Mouse (Mus musculus): Measurements from ENCODE around the gene Ip6k3. TPM values are rescaled to one million over a fixed set of nuclear protein-coding genes. Genes with fewer than 3 reads are reported as not detected.
A peak's percentile ranks its signal among the peaks of the same experiment; 100 is the strongest.

The Ip6k3 gene
- total RNA-seq, 2 experiments from 2014 or later, result 0.60 to 0.70 TPM

- peak; percentile 79 to 86 for DNase-seq (ENCODE audit: low spot score in 2 of 2)
Observed at GRCm38 (mm10) chr17:27125185-27125584, 42.4 kb downstream of the Ip6k3 start.

DNA sequence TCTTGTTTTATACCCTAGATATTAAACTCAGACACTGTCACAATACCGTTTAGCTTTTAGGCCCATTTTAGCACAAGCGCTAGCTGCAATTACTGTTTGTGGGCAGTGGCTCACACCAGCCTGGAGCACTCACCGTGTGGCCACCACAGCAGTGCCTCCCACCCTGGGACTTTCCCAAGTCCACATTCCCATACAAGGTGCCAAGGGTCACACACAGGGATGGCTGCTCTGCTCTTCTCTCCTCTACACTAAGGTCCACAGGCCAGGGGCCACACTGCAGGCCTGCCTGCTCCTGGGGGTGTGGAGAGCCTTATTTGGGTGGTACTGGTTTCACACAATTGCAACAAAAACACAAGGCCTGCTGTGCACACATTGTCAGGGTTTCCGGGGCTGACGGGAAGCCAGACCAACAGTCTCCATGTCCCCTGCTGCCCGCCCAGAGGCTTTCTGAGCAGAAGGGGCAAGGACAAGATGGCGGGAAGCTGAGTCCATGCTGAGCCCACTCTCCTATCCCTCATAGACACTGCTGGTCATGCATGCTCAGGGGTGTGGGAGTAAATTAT, 43.7 kb downstream of the Ip6k3 start:
- no peak for DNase-seq (ENCODE audit: low spot score in 2 of 2)

GRCm38 (mm10) chr17:27123103-27123502, 44.5 kb downstream of the Ip6k3 start:
- DNase-seq (ENCODE audit: low spot score in 2 of 2), result no peak

DNA sequence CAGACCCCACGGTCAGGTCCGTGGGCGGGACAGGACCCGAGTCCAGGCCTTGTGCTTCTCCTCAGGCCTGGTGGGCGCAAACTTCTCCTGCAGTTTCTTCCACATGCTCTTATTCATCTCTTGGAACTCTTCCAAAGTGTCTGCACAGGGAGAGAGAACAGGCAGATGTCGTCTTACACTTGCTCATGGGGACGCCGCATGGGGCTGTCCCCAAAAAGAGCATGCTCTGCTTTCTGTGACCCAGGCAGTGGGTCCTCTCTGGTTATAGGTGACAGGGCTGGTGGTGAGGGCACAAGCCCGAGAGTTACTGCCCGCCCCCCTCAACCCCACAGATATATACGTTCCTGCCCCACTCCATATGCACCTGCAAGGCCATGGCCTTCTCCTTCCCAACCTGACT, 44.9 kb downstream of the Ip6k3 start:
- no peak for DNase-seq (ENCODE audit: low spot score in 2 of 2)

GRCm38 (mm10) chr17:27121781-27122180, 45.8 kb downstream of the Ip6k3 start:
- DNase-seq (ENCODE audit: low spot score in 2 of 2), result no peak

GRCm38 (mm10) chr17:27121266-27121665, 46.3 kb downstream of the Ip6k3 start:
- no peak for DNase-seq (ENCODE audit: low spot score in 2 of 2)

DNA sequence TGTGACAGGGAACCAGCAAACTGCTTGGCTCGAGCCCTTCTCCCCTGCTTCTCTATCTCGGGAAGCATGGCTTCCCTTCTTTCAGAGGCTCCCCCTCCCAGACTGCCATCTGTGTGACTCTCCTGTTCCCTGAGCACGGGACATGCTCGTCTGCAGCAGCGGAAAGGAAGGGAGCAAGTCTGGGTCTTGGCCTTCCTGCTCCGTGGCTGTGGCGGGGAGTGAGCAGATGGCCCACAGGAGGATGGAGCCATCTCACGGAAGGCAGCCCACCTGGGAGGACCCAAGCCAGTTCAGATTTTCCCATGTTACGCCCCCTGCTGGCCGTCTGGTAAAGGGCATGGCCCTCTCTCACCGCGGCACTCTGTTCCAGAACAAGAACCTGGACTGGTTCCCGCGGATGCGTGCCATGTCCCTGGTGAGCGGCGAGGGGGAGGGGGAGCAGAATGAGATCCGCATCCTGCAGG, 47.0 kb downstream of the Ip6k3 start:
- DNase-seq (ENCODE audit: low spot score in 2 of 2), result peak; percentile 70 to 72

DNA sequence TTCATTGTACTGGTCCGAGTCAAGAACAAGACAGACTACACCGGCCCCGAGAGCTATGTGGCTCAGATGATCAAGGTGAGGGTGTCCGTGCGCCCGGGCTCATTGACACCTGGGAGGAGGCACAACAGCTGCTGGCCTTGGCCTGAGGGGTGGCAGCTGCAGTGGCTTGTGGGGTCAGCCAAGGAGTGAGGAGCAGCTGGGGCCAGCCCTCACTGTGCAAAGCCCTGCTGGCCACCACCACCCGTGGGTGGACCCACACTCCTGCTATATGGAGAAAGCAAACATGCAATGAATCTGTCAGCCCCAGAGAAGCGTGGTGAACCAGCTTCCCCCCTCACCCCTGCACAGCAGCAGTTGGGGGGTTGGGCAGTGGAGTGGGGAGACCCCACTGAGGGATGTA, 47.6 kb downstream of the Ip6k3 start:
- DNase-seq (ENCODE audit: low spot score in 2 of 2), result no peak

GRCm38 (mm10) chr17:27119540-27119895, 48.1 kb downstream of the Ip6k3 start:
- no peak for DNase-seq (ENCODE audit: low spot score in 2 of 2)

GRCm38 (mm10) chr17:27118676-27119539, 48.7 kb downstream of the Ip6k3 start:
- DNase-seq (ENCODE audit: low spot score in 2 of 2), result no peak

- no peak for DNase-seq (ENCODE audit: low spot score in 2 of 2)
Observed at GRCm38 (mm10) chr17:27110072-27110471, 57.5 kb downstream of the Ip6k3 start.

- DNase-seq (ENCODE audit: low spot score in 2 of 2), result no peak
Observed at GRCm38 (mm10) chr17:27107936-27108335, 59.7 kb downstream of the Ip6k3 start.

GRCm38 (mm10) chr17:27106745-27107144, 60.9 kb downstream of the Ip6k3 start:
- DNase-seq (ENCODE audit: low spot score in 2 of 2), result no peak

GRCm38 (mm10) chr17:27105698-27106470, 61.7 kb downstream of the Ip6k3 start:
- no peak for DNase-seq (ENCODE audit: low spot score in 2 of 2)

- DNase-seq (ENCODE audit: low spot score in 2 of 2), result no peak
Observed at GRCm38 (mm10) chr17:27101675-27102074, 65.9 kb downstream of the Ip6k3 start.

DNA sequence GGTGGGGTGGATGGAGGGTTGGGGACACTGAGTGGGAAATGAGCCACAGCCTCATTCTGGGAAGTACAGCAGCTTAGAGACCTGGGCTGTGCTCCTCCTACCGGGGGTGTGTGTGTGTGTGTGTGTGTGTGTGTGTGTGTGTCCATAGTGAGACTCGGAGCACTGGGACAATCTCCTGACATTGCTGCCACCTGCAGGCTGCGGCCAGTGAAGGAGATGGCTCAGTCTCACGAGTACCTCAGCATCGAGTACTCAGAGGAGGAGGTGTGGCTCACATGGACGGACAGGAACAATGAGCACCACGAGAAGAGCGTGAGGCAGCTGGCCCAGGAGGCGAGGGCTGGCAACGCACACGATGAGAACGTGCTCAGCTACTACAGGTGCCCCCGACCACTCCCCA, 71.9 kb downstream of the Ip6k3 start:
- DNase-seq (ENCODE audit: low spot score in 2 of 2), result peak; percentile 34 to 43

Other genes with a start within 250 kb of the Ip6k3 start
- 10 to 100 TPM; 39.5 to 46.7 TPM for gene Phf1, start 234.7 kb downstream of the Ip6k3 start, total RNA-seq (2021)
- gene Cuta, start 228.2 kb downstream of the Ip6k3 start, total RNA-seq (2021), result 100 to 1,000 TPM in 1 of 2 experiments, 10 to 100 TPM in 1; 97.8 to 103 TPM
- gene Syngap1, start 226.5 kb downstream of the Ip6k3 start, total RNA-seq (2021), result 100 to 1,000 TPM; 348 to 362 TPM
- 10 to 100 TPM; 16.2 to 16.4 TPM for gene Zbtb9, start 194.6 kb downstream of the Ip6k3 start, total RNA-seq (2021)
- gene Bak1, start 138.8 kb downstream of the Ip6k3 start, total RNA-seq (2021), result 10 to 100 TPM; 12.0 to 13.0 TPM
- gene Itpr3, start 110.5 kb downstream of the Ip6k3 start, total RNA-seq (2021), result 1 to 10 TPM; 2.8 to 3.0 TPM
- gene Uqcc2, start 33.9 kb downstream of the Ip6k3 start, total RNA-seq (2021), result 100 to 1,000 TPM; 242 to 270 TPM
- gene Lemd2, start 36.7 kb upstream of the Ip6k3 start, total RNA-seq (2021), result 10 to 100 TPM; 38.8 to 46.6 TPM